Mouse (Mus musculus): ENCODE measurements around the gene Wasf1. TPM values are rescaled to one million over a fixed set of nuclear protein-coding genes. Genes with fewer than 3 reads are reported as not detected.

Gene Wasf1
- 19.5 and 21.9 TPM in 2 replicates for polyA plus RNA-seq (2014; fragmentation: Nextera tagmentation; extraction: Ambion mirVana)

GRCm38 (mm10) chr10:40882831-40883643 is at the start of gene Wasf1, which contains the start of gene Cdc40:
Wasf1 (plus strand) TSS chr10:40883475.
Cdc40 (minus strand) TSS chr10:40883311.
- H3K4me1 ChIP-seq (replicated peaks; ENCODE audit: control insufficient read depth, insufficient read depth, low read length) = peaks cover 12% of the 10 kb centered on the region; the same call in 1 of the 2 replicates
- DNase-seq (ENCODE audit: low spot score) (peak; percentile 98), ATAC-seq (replicated peaks; ENCODE audit: low FRiP score, low TSS enrichment, low read depth) (peak; percentile 99)
- under 1% methylated on average over 44 of the region's 44 CpGs for WGBS
- no peaks in the 10 kb centered on the region for H3K9me3 ChIP-seq (ENCODE audit: control insufficient read depth, low read length)
- H3K9ac ChIP-seq (ENCODE audit: low read length) = peak within 1 kb of the TSS; percentile 82
- peak within 1 kb of the TSS; percentile 94 for H3K27ac ChIP-seq (ENCODE audit: low read depth)
- peak within 1 kb of the TSS; percentile 76 for H3K4me2 ChIP-seq (ENCODE audit: low read length)
- peaks cover 10% of the 10 kb centered on the region for H3K36me3 ChIP-seq (ENCODE audit: control insufficient read depth, insufficient read depth, low read length)
- peak within 1 kb of the TSS; percentile 91 for H3K4me3 ChIP-seq (ENCODE audit: low read depth, low read length)
- H3K27me3 ChIP-seq (replicated peaks; ENCODE audit: control insufficient read depth, insufficient read depth, low read length) = no peaks in the 10 kb centered on the region

GRCm38 (mm10) chr10:40840086-40840485 is 43.2 kb upstream of the Wasf1 start:
- no peak for DNase-seq (ENCODE audit: low spot score)
- Histone ChIP-seq H3K9ac (ENCODE audit: low read length) (no peak overlapping the region), H3K4me3 (ENCODE audit: low read depth, low read length) (no peak overlapping the region), H3K27me3 (replicated peaks; ENCODE audit: control insufficient read depth, insufficient read depth, low read length) (no peaks in the 10 kb centered on the region), H3K4me1 (replicated peaks; ENCODE audit: control insufficient read depth, insufficient read depth, low read length) (no peaks in the 10 kb centered on the region), H3K4me2 (ENCODE audit: low read length) (no peak overlapping the region), H3K27ac (ENCODE audit: low read depth) (no peak overlapping the region), H3K9me3 (ENCODE audit: control insufficient read depth, low read length) (no peaks in the 10 kb centered on the region), H3K36me3 (ENCODE audit: control insufficient read depth, insufficient read depth, low read length) (peaks cover 77% of the 10 kb centered on the region)
- ATAC-seq (replicated peaks; ENCODE audit: low FRiP score, low TSS enrichment, low read depth) = no peak
- 91% methylated on average over 5 of the region's 5 CpGs for WGBS

- no peak overlapping the region for H3K27ac ChIP-seq (ENCODE audit: low read depth)
- ATAC-seq (replicated peaks; ENCODE audit: low FRiP score, low TSS enrichment, low read depth) (no peak), DNase-seq (ENCODE audit: low spot score) (no peak)
- no peak overlapping the region for H3K9ac ChIP-seq (ENCODE audit: low read length)
- no peaks in the 10 kb centered on the region for H3K27me3 ChIP-seq (replicated peaks; ENCODE audit: control insufficient read depth, insufficient read depth, low read length)
- peaks cover 84% of the 10 kb centered on the region for H3K36me3 ChIP-seq (ENCODE audit: control insufficient read depth, insufficient read depth, low read length)
- WGBS = 78% methylated on average over 5 of the region's 5 CpGs
- no peak overlapping the region for H3K4me3 ChIP-seq (ENCODE audit: low read depth, low read length)
- no peaks in the 10 kb centered on the region for H3K9me3 ChIP-seq (ENCODE audit: control insufficient read depth, low read length)
- no peaks in the 10 kb centered on the region for H3K4me1 ChIP-seq (replicated peaks; ENCODE audit: control insufficient read depth, insufficient read depth, low read length)
- H3K4me2 ChIP-seq (ENCODE audit: low read length) = no peak overlapping the region
Observed at GRCm38 (mm10) chr10:40843841-40844240, 39.4 kb upstream of the Wasf1 start.

- Histone ChIP-seq H3K27me3 (replicated peaks; ENCODE audit: control insufficient read depth, insufficient read depth, low read length) (no peaks in the 10 kb centered on the region), H3K36me3 (ENCODE audit: control insufficient read depth, insufficient read depth, low read length) (peaks cover 89% of the 10 kb centered on the region), H3K27ac (ENCODE audit: low read depth) (no peak overlapping the region), H3K4me1 (replicated peaks; ENCODE audit: control insufficient read depth, insufficient read depth, low read length) (no peaks in the 10 kb centered on the region), H3K4me2 (ENCODE audit: low read length) (no peak overlapping the region), H3K9me3 (ENCODE audit: control insufficient read depth, low read length) (no peaks in the 10 kb centered on the region), H3K4me3 (ENCODE audit: low read depth, low read length) (no peak overlapping the region), H3K9ac (ENCODE audit: low read length) (no peak overlapping the region)
- no peak for DNase-seq (ENCODE audit: low spot score)
- 56% methylated on average over 10 of the region's 10 CpGs for WGBS
- ATAC-seq (replicated peaks; ENCODE audit: low FRiP score, low TSS enrichment, low read depth) = no peak
Observed at GRCm38 (mm10) chr10:40844546-40844945, 38.7 kb upstream of the Wasf1 start.

GRCm38 (mm10) chr10:40845626-40846025 is 37.6 kb upstream of the Wasf1 start:
- H3K4me2 ChIP-seq (ENCODE audit: low read length) = no peak overlapping the region
- DNase-seq (ENCODE audit: low spot score) (no peak), ATAC-seq (replicated peaks; ENCODE audit: low FRiP score, low TSS enrichment, low read depth) (no peak)
- no peak overlapping the region for H3K4me3 ChIP-seq (ENCODE audit: low read depth, low read length)
- WGBS = 78% methylated on average over 6 of the region's 6 CpGs
- no peaks in the 10 kb centered on the region for H3K9me3 ChIP-seq (ENCODE audit: control insufficient read depth, low read length)
- H3K9ac ChIP-seq (ENCODE audit: low read length) = no peak overlapping the region
- no peak overlapping the region for H3K27ac ChIP-seq (ENCODE audit: low read depth)
- H3K4me1 ChIP-seq (replicated peaks; ENCODE audit: control insufficient read depth, insufficient read depth, low read length) = no peaks in the 10 kb centered on the region
- H3K27me3 ChIP-seq (replicated peaks; ENCODE audit: control insufficient read depth, insufficient read depth, low read length) = no peaks in the 10 kb centered on the region
- peaks cover 81% of the 10 kb centered on the region for H3K36me3 ChIP-seq (ENCODE audit: control insufficient read depth, insufficient read depth, low read length)

- Histone ChIP-seq H3K4me1 (replicated peaks; ENCODE audit: control insufficient read depth, insufficient read depth, low read length) (no peaks in the 10 kb centered on the region), H3K36me3 (ENCODE audit: control insufficient read depth, insufficient read depth, low read length) (peaks cover 64% of the 10 kb centered on the region), H3K4me2 (ENCODE audit: low read length) (no peak overlapping the region), H3K4me3 (ENCODE audit: low read depth, low read length) (no peak overlapping the region), H3K27me3 (replicated peaks; ENCODE audit: control insufficient read depth, insufficient read depth, low read length) (no peaks in the 10 kb centered on the region), H3K9me3 (ENCODE audit: control insufficient read depth, low read length) (no peaks in the 10 kb centered on the region), H3K27ac (ENCODE audit: low read depth) (no peak overlapping the region), H3K9ac (ENCODE audit: low read length) (no peak overlapping the region)
- WGBS = 90% methylated on average over 10 of the region's 10 CpGs
- DNase-seq (ENCODE audit: low spot score) (no peak), ATAC-seq (replicated peaks; ENCODE audit: low FRiP score, low TSS enrichment, low read depth) (no peak)
Observed at GRCm38 (mm10) chr10:40847176-40847874, 36.0 kb upstream of the Wasf1 start.

- no peak overlapping the region for H3K27ac ChIP-seq (ENCODE audit: low read depth)
- no peaks in the 10 kb centered on the region for H3K9me3 ChIP-seq (ENCODE audit: control insufficient read depth, low read length)
- no peak overlapping the region for H3K4me2 ChIP-seq (ENCODE audit: low read length)
- H3K36me3 ChIP-seq (ENCODE audit: control insufficient read depth, insufficient read depth, low read length) = peaks cover 34% of the 10 kb centered on the region
- DNase-seq (ENCODE audit: low spot score) (no peak), ATAC-seq (replicated peaks; ENCODE audit: low FRiP score, low TSS enrichment, low read depth) (no peak)
- no peak overlapping the region for H3K9ac ChIP-seq (ENCODE audit: low read length)
- no peaks in the 10 kb centered on the region for H3K4me1 ChIP-seq (replicated peaks; ENCODE audit: control insufficient read depth, insufficient read depth, low read length)
- H3K4me3 ChIP-seq (ENCODE audit: low read depth, low read length) = no peak overlapping the region
- WGBS = 94% methylated on average over 2 of the region's 2 CpGs
- H3K27me3 ChIP-seq (replicated peaks; ENCODE audit: control insufficient read depth, insufficient read depth, low read length) = no peaks in the 10 kb centered on the region
Observed at GRCm38 (mm10) chr10:40850644-40851043, 32.6 kb upstream of the Wasf1 start.

GRCm38 (mm10) chr10:40851138-40851537 is 32.1 kb upstream of the Wasf1 start:
- no peak overlapping the region for H3K4me3 ChIP-seq (ENCODE audit: low read depth, low read length)
- no peaks in the 10 kb centered on the region for H3K27me3 ChIP-seq (replicated peaks; ENCODE audit: control insufficient read depth, insufficient read depth, low read length)
- ATAC-seq (replicated peaks; ENCODE audit: low FRiP score, low TSS enrichment, low read depth) (no peak), DNase-seq (ENCODE audit: low spot score) (no peak)
- H3K4me2 ChIP-seq (ENCODE audit: low read length) = no peak overlapping the region
- no peaks in the 10 kb centered on the region for H3K9me3 ChIP-seq (ENCODE audit: control insufficient read depth, low read length)
- peaks cover 33% of the 10 kb centered on the region for H3K36me3 ChIP-seq (ENCODE audit: control insufficient read depth, insufficient read depth, low read length)
- H3K4me1 ChIP-seq (replicated peaks; ENCODE audit: control insufficient read depth, insufficient read depth, low read length) = no peaks in the 10 kb centered on the region
- H3K27ac ChIP-seq (ENCODE audit: low read depth) = no peak overlapping the region
- no peak overlapping the region for H3K9ac ChIP-seq (ENCODE audit: low read length)

All from intestine, embryonic 14.5 days (tissue).